Mouse (Mus musculus) mouse trophoblast stem cell (cell line): ENCODE results near the gene Ndufa13.

Source experiments
- in situ Hi-C, 2 experiments: fragments of 300-500 bp; cut with MseI, MboI; formaldehyde crosslinking; loops; 2 replicates in 1 of 2; 3 replicates in 1 of 2; pipeline ENCODE4 v1.15.1; 2025

Ndufa13 gene

GRCm38 (mm10) chr8:69880841-69881240 lies 21.5 kb downstream of the Ndufa13 start:
- in situ Hi-C loops = no loop called here

GRCm38 (mm10) chr8:69879678-69880077 lies 22.7 kb downstream of the Ndufa13 start:
- in situ Hi-C loops = no loop called here

- in situ Hi-C loops = no loop called here
Observed at GRCm38 (mm10) chr8:69877992-69878391, 24.4 kb downstream of the Ndufa13 start.

- in situ Hi-C loops = no loop called here
Observed at GRCm38 (mm10) chr8:69877396-69877795, 25.0 kb downstream of the Ndufa13 start.

- in situ Hi-C loops = no loop called here
Observed at GRCm38 (mm10) chr8:69876967-69877366, 25.4 kb downstream of the Ndufa13 start.

- in situ Hi-C loops = no loop called here
Observed at GRCm38 (mm10) chr8:69876097-69876496, 26.3 kb downstream of the Ndufa13 start.

GRCm38 (mm10) chr8:69874654-69875053 lies 27.7 kb downstream of the Ndufa13 start:
- in situ Hi-C loops = no loop called here

GRCm38 (mm10) chr8:69874155-69874554 lies 28.2 kb downstream of the Ndufa13 start:
- in situ Hi-C loops = no loop called here

- in situ Hi-C loops = no loop called here
Observed at GRCm38 (mm10) chr8:69870907-69871306, 31.5 kb downstream of the Ndufa13 start.

- in situ Hi-C loops = no loop called here
Observed at GRCm38 (mm10) chr8:69870003-69870765, 32.2 kb downstream of the Ndufa13 start.

- in situ Hi-C loops = no loop called here
Observed at GRCm38 (mm10) chr8:69867696-69868326, 34.5 kb downstream of the Ndufa13 start.

GRCm38 (mm10) chr8:69864180-69864579 lies 38.2 kb downstream of the Ndufa13 start:
- in situ Hi-C loops = no loop called here

GRCm38 (mm10) chr8:69863387-69864020 lies 38.9 kb downstream of the Ndufa13 start:
- in situ Hi-C loops = no loop called here

GRCm38 (mm10) chr8:69861251-69861650 lies 41.1 kb downstream of the Ndufa13 start:
- in situ Hi-C loops = no loop called here

- in situ Hi-C loops = no loop called here
Observed at GRCm38 (mm10) chr8:69860807-69861206, 41.6 kb downstream of the Ndufa13 start.

- in situ Hi-C loops = no loop called here
Observed at GRCm38 (mm10) chr8:69853869-69854268, 48.5 kb downstream of the Ndufa13 start.

GRCm38 (mm10) chr8:69850926-69851506 lies 51.3 kb downstream of the Ndufa13 start:
- in situ Hi-C loops = no loop called here

- in situ Hi-C loops = no loop called here
Observed at GRCm38 (mm10) chr8:69849899-69850298, 52.5 kb downstream of the Ndufa13 start.

GRCm38 (mm10) chr8:69848951-69849350 lies 53.4 kb downstream of the Ndufa13 start:
- in situ Hi-C loops = no loop called here

- in situ Hi-C loops = no loop called here
Observed at GRCm38 (mm10) chr8:69847167-69848065, 54.9 kb downstream of the Ndufa13 start.
